Mouse (Mus musculus) ES-E14 (cell line): ENCODE results near the gene Fus.

Experiments used
- CHD2 ChIP-seq: IDR thresholded peaks from 2 replicates; pipeline ENCODE4 v1.6.1; 2014; ENCODE audit warnings: mild to moderate bottlenecking, low read depth, low read length, inconsistent platforms
- HCFC1 ChIP-seq: IDR thresholded peaks from 2 replicates; pipeline ENCODE4 v1.6.1; 2012; ENCODE audit warnings: low read length, inconsistent platforms, borderline replicate concordance; ENCODE audit not compliant: insufficient read depth
- MAFK ChIP-seq: IDR thresholded peaks from 2 replicates; pipeline ENCODE4 v1.6.1; 2014; ENCODE audit warnings: mild to moderate bottlenecking, low read depth, low read length, inconsistent platforms; ENCODE audit not compliant: insufficient read depth
- ZC3H11A ChIP-seq: IDR thresholded peaks from 2 replicates; pipeline ENCODE4 v1.6.1; 2012; ENCODE audit warnings: low read depth, mild to moderate bottlenecking, inconsistent platforms, low read length, borderline replicate concordance
- ZNF384 ChIP-seq: IDR thresholded peaks from 2 replicates; pipeline ENCODE4 v1.6.1; 2012; ENCODE audit warnings: low read depth, low read length, inconsistent platforms

DNA sequence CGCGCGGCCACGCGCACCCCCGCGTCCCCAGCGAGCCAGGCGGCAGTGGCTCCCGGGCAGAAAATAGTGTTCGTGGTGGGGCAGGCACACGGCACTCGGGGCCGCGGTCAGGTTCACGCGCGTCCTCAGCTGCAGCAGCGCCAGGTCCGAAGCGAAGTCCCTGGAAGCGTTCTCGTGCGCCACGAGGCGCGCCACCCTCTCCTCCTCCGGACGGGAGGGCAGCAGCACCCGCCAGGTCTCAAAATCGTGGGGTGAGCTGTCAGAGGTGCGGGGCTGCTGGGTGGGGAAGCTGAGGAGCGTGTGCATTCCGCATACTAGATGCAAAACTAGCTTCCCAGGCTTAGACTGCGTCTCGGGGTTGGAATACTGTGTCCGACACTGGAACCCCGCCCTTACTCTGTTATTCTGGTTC lies 31.5 kb upstream of the Fus start:
- TF ChIP-seq ZNF384, result no peak
- no peak for TF ChIP-seq ZC3H11A
- no peak for TF ChIP-seq CHD2
- TF ChIP-seq HCFC1, result 0 out of 2 replicates have a peak, but pooled peaks have one; percentile 4
- no peak for TF ChIP-seq MAFK
